Mouse (Mus musculus): ENCODE measurements around the gene Atf1.
"Not testable (repeated sequence)": the region's sequence is repeated elsewhere in the genome, so short reads cannot be mapped to it uniquely, and the experiment has no call there.

Atf1 gene

GRCm38 (mm10) chr15:100218018-100218417, 9.6 kb upstream of the Atf1 start:
- DNase-seq: no peak

- DNase-seq: no peak
Measured at GRCm38 (mm10) chr15:100219396-100219795, 8.2 kb upstream of the Atf1 start.

- DNase-seq: no peak
Measured at GRCm38 (mm10) chr15:100220916-100221315, 6.7 kb upstream of the Atf1 start.

GRCm38 (mm10) chr15:100225381-100225780, 2.2 kb upstream of the Atf1 start:
- DNase-seq: no peak

- DNase-seq: no peak
Measured at GRCm38 (mm10) chr15:100225891-100226290, 1.7 kb upstream of the Atf1 start.

GRCm38 (mm10) chr15:100227031-100227662, 472 bp upstream of the Atf1 start:
- no peak for DNase-seq

- DNase-seq: no peak
Measured at GRCm38 (mm10) chr15:100228535-100229336, 1.1 kb downstream of the Atf1 start.

- DNase-seq: no peak
Measured at GRCm38 (mm10) chr15:100230655-100231054, 3.0 kb downstream of the Atf1 start.

- DNase-seq: no peak
Measured at GRCm38 (mm10) chr15:100231616-100232525, 4.3 kb downstream of the Atf1 start.

- DNase-seq: no peak
Measured at GRCm38 (mm10) chr15:100235208-100235965, 7.8 kb downstream of the Atf1 start.

- DNase-seq: no peak
Measured at GRCm38 (mm10) chr15:100236952-100237351, 9.3 kb downstream of the Atf1 start.

GRCm38 (mm10) chr15:100241780-100242179, 14.2 kb downstream of the Atf1 start:
- no peak for DNase-seq

GRCm38 (mm10) chr15:100245951-100246350, 18.3 kb downstream of the Atf1 start:
- no peak for DNase-seq

GRCm38 (mm10) chr15:100247296-100247695, 19.7 kb downstream of the Atf1 start:
- no peak for DNase-seq

GRCm38 (mm10) chr15:100248665-100249433, 21.2 kb downstream of the Atf1 start:
- DNase-seq: no peak

GRCm38 (mm10) chr15:100251153-100251780, 23.6 kb downstream of the Atf1 start:
- no peak for DNase-seq

- no peak for DNase-seq
Measured at GRCm38 (mm10) chr15:100256386-100256785, 28.8 kb downstream of the Atf1 start.

- no peak for DNase-seq
Measured at GRCm38 (mm10) chr15:100257305-100257704, 29.7 kb downstream of the Atf1 start.

GRCm38 (mm10) chr15:100258646-100259425, 31.2 kb downstream of the Atf1 start:
- no peak for DNase-seq

- not testable (repeated sequence) for DNase-seq
Measured at GRCm38 (mm10) chr15:100260351-100260750, 32.7 kb downstream of the Atf1 start.

Measured in spleen, adult 18-20 months (tissue).